Mouse (Mus musculus) E14TG2a.4 (cell line): Measurements from ENCODE around the gene Gna11.

Experiments used
- CTCF ChIP-seq: conservative IDR thresholded peaks from 2 replicates; pipeline ENCODE4 v1.5.1; 2014; ENCODE audit warnings: low read length
- NANOG ChIP-seq: IDR thresholded peaks from 2 replicates; pipeline ENCODE4 v1.6.1; 2014; ENCODE audit warnings: borderline replicate concordance, low read length, mixed read lengths
- POU5F1 ChIP-seq: IDR thresholded peaks from 2 replicates; pipeline ENCODE4 v1.6.1; 2014; ENCODE audit warnings: low read length, borderline replicate concordance

- TF ChIP-seq CTCF (no peak), NANOG (no peak), POU5F1 (no peak)
Observed at GRCm38 (mm10) chr10:81500032-81500431, 45.0 kb downstream of the Gna11 start, which contains the start of gene S1pr4.
